Mouse (Mus musculus): ENCODE data around the gene Mfge8.

Gene Mfge8

DNA sequence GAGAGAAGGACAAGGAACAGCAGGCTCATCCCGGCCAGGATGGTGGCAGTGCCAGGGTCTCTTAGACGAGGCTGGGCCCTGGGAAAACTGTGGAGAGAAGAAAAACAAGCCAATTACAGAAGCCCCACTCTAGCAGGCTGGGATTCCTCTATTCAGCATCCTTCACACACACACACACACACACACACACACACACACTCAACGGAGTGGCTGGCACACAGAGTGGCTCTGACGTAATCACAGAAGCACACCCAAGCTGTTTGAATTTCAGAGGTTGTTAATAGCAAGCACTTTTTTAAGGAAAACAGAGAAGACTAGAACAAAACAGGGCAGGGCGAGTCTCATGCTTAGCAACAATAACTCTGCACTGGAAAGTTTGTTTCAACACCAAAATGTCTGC, 25.4 kb downstream of the Mfge8 start:
- DNase-seq, result no peak

DNA sequence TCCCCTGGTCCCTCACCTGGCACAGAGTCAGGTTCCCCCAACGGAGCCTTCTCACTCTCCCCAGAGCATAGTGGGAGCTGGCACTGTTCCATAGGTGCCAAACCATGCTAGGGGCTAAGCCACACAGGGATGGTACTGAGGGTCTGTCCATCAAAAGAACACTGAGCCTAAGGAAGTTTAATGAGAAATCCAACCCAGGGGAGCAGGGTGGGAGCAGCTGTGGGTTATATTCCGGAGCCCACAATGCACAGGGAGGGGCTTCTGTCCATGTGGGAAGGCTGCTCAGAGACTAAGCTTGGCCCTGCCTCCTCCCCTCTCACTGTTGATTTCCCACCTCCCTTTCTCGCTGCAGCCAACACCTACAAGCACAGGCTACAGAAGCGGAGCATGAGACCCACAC, 35.0 kb downstream of the Mfge8 start:
- DNase-seq, result no peak

DNA sequence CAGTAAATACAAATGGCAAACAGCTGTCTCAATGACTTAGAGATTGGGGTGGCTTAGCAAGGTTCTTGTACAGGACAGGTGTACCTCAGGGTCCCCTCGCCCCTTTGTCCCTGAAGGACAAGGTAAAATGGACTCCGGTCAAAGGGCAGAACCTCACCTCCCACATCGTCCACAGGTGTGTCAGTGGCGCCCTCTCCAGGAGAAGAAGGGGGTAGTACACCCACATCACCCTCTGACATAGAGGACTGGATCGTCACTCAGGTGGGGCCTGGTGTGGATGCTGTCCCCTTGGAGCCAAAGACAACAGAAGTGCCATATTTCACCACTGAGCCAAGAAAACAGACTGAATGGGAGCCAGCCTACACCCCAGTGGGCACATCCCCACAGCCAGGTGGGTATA, 52.4 kb downstream of the Mfge8 start:
- no peak for DNase-seq

DNA sequence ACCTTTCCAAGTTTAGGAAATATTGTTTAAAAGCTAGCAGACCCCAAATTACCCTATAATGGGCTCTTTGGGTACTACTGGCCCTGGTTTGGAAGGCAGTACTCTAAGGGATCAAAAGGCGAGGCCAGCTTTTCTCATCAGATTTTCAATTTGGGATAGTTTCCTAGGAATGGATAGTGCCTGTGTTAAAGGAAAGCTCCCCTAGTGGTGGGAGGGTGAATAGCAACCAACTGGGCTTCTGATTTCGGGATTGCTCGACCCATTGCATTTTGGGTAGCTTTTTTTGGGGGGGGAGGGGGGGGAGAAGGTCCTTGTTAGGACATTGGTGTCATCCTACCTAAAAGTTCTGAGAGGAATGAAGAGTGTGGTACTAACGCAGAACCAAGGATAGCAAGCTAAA, 59.7 kb downstream of the Mfge8 start:
- peak; percentile 7 for DNase-seq
